Mouse (Mus musculus): ENCODE measurements around the gene Odam. TPM values are rescaled to one million over a fixed set of nuclear protein-coding genes. Genes with fewer than 3 reads are reported as not detected.

The Odam gene
- not detected for total RNA-seq (2021)
- long read RNA-seq, experiment 1: 0 reads
- long read RNA-seq, experiment 2: 0 reads

- DNase-seq: no peak
These were observed at the start of gene Odam for GRCm38 (mm10) chr5:87884729-87885128. Gene Odam (plus strand): TSS chr5:87885029.

GRCm38 (mm10) chr5:87855136-87855716 lies 29.6 kb upstream of the Odam start:
- DNase-seq: no peak

GRCm38 (mm10) chr5:87870084-87870483 lies 14.7 kb upstream of the Odam start:
- DNase-seq: no peak

GRCm38 (mm10) chr5:87871423-87871822 lies 13.4 kb upstream of the Odam start:
- peak; percentile 13 to 17 for DNase-seq

GRCm38 (mm10) chr5:87925372-87925771 lies 40.5 kb downstream of the Odam start, which contains the start of gene Csn3:
Gene Csn3 (plus strand): TSS chr5:87925579.
- no peak for DNase-seq

GRCm38 (mm10) chr5:87931603-87932002 lies 46.8 kb downstream of the Odam start:
- no peak for DNase-seq

- no peak for DNase-seq
These were observed 55.9 kb downstream of the Odam start for GRCm38 (mm10) chr5:87940752-87941151.

- DNase-seq: no peak
These were observed 57.7 kb downstream of the Odam start for GRCm38 (mm10) chr5:87942515-87942914.

Other genes with a start within 250 kb of the Odam start
- not detected for gene Csn1s1, start 218.8 kb upstream of the Odam start, total RNA-seq (2021)
- gene Csn2, start 185.4 kb upstream of the Odam start, total RNA-seq (2021): not detected
- not detected for gene Csn1s2a, start 110.5 kb upstream of the Odam start, total RNA-seq (2021)
- not detected for gene Csn1s2b, start 76.9 kb upstream of the Odam start, total RNA-seq (2021)
- not detected for gene Prr27, start 59.3 kb upstream of the Odam start, total RNA-seq (2021)
- gene Csn3, start 40.5 kb downstream of the Odam start, total RNA-seq (2021): not detected
- gene 2310003L06Rik, start 84.4 kb downstream of the Odam start, total RNA-seq (2021): not detected
- gene Gm28434, start 84.5 kb downstream of the Odam start, total RNA-seq (2021): not detected
- not detected for gene Cabs1, start 94.4 kb downstream of the Odam start, total RNA-seq (2021)
- gene Smr3a, start 117.5 kb downstream of the Odam start, total RNA-seq (2021): not detected
- not detected for gene Smr2, start 201.5 kb downstream of the Odam start, total RNA-seq (2021)
- gene Gm11116, start 226.5 kb downstream of the Odam start, total RNA-seq (2021): not detected

Data from adrenal gland, postnatal 36 days (tissue).